Comparison of ENCODE assay signal across 9 mouse cellular contexts in the genomic region with DNA sequence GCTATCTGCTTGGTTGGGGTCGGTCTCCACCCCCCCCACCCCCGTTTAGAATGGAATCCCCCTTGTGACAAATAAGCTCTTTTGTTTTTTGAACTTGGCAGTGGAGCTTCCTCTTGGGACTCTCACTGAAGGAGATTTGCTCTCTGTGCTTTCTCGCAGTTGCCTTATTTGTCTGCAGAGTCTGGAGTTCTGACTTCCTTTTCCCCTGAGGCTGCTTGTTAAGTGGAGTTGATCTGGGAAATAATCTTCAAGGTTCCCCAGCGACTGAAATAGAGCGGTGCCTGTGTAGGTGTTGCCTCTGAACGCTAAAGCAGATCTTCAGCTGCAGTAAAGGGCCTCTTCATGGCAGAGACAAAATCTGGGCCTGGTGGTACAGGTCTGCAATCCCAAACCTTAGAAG. TPM values are rescaled to one million over a fixed set of nuclear protein-coding genes. Genes with fewer than 3 reads are reported as not detected.
DNase-seq lines count a peak whose midpoint lies in the region; ATAC-seq and TF ChIP-seq lines count a peak whose summit lies in the region.
"Had no signal": no experiment of that assay in that cellular context is flagged by ENCODE, and none has a peak within 500 bp of the region (broad histone marks: within the 10 kb centered on the region; RNA-seq: fewer than 3 reads in every experiment).

No protein-coding gene starts in this region.

- intact Hi-C loops in heart, postnatal 10 days (cut with DNase I), result no loop called here

- no peaks in the 10 kb centered on the region for H3K9me3 ChIP-seq in lung, postnatal 0 days (ENCODE audit: low read length)
- no peaks in the 10 kb centered on the region for H3K9me3 ChIP-seq in embryonic facial prominence, embryonic 11.5 days (replicated peaks; ENCODE audit: control insufficient read depth, low read length)
- H3K9me3 ChIP-seq in midbrain, postnatal 0 days (ENCODE audit: low read length), result no peaks in the 10 kb centered on the region

- DNase-seq in lung, postnatal 36 days, result peak; percentile 43
- DNase-seq in lung, postnatal 0 days (ENCODE audit: low spot score), result no peak
- DNase-seq in embryonic facial prominence, embryonic 11.5 days (ENCODE audit: low spot score), result peak; percentile 48
- peak; percentile 58 to 60 for DNase-seq in heart, postnatal 10 days
- DNase-seq in midbrain, postnatal 0 days (ENCODE audit: low spot score), result peak; percentile 35
- no peak for DNase-seq in frontal cortex, postnatal 10 days (ENCODE audit: low spot score in 2 of 2)
- DNase-seq in layer of hippocampus, postnatal 10 days (ENCODE audit: low spot score in 2 of 2), result no peak
- DNase-seq in layer of hippocampus, adult 8-10 months (ENCODE audit: low spot score in 2 of 2), result no peak
- DNase-seq: lung, postnatal 14 days had no signal

- no peak overlapping the region for H3K4me2 ChIP-seq in lung, postnatal 0 days (replicated peaks; ENCODE audit: low read depth, low read length)
- no peak overlapping the region for H3K4me2 ChIP-seq in embryonic facial prominence, embryonic 11.5 days (ENCODE audit: low read depth, low read length)
- no peak overlapping the region for H3K4me2 ChIP-seq in midbrain, postnatal 0 days (ENCODE audit: low read depth, low read length, poor library complexity, severe bottlenecking)

- no peak for TF ChIP-seq CTCF in lung, postnatal 0 days (IDR thresholded peaks at IDR 0.05)
- TF ChIP-seq CTCF in midbrain, postnatal 0 days (IDR thresholded peaks at IDR 0.05), result no peak

- H3K9ac ChIP-seq in lung, postnatal 0 days (replicated peaks; ENCODE audit: low read depth), result no peak overlapping the region
- no peak overlapping the region for H3K9ac ChIP-seq in embryonic facial prominence, embryonic 11.5 days (replicated peaks; ENCODE audit: low read length)
- no peak overlapping the region for H3K9ac ChIP-seq in midbrain, postnatal 0 days (replicated peaks; ENCODE audit: low read length, poor library complexity, severe bottlenecking)

- 13% methylated on average over 6 of the region's 6 CpGs for WGBS in lung, postnatal 0 days
- WGBS in embryonic facial prominence, embryonic 11.5 days, result 10% methylated on average over 6 of the region's 6 CpGs
- WGBS in midbrain, postnatal 0 days, result 7% methylated on average over 6 of the region's 6 CpGs

- no peak overlapping the region for H3K4me3 ChIP-seq in lung, postnatal 0 days (ENCODE audit: low read depth, low read length)
- no peak overlapping the region for H3K4me3 ChIP-seq in embryonic facial prominence, embryonic 11.5 days (ENCODE audit: low read depth, low read length)
- no peak overlapping the region for H3K4me3 ChIP-seq in midbrain, postnatal 0 days (ENCODE audit: low read depth, low read length)

- TF ChIP-seq EP300 in lung, postnatal 0 days (IDR thresholded peaks at IDR 0.05), result no peak

- no peak for ATAC-seq in lung, postnatal 0 days
- no peak for ATAC-seq in embryonic facial prominence, embryonic 11.5 days (replicated peaks; ENCODE audit: insufficient number of reproducible peaks, low FRiP score, low TSS enrichment, low read depth)
- no peak for ATAC-seq in midbrain, postnatal 0 days (ENCODE audit: low FRiP score)

- H3K27ac ChIP-seq in lung, postnatal 0 days (ENCODE audit: low read length), result no peak overlapping the region
- no peak overlapping the region for H3K27ac ChIP-seq in embryonic facial prominence, embryonic 11.5 days (replicated peaks; ENCODE audit: low read depth, low read length)
- peak overlapping the region; percentile 12; the same call in 1 of the 2 replicates for H3K27ac ChIP-seq in midbrain, postnatal 0 days (ENCODE audit: low read depth, low read length)

- H3K36me3 ChIP-seq in lung, postnatal 0 days (ENCODE audit: insufficient read depth, low read length), result no peaks in the 10 kb centered on the region
- H3K36me3 ChIP-seq in embryonic facial prominence, embryonic 11.5 days (replicated peaks; ENCODE audit: control insufficient read depth, insufficient read depth, low read depth, low read length), result no peaks in the 10 kb centered on the region
- H3K36me3 ChIP-seq in midbrain, postnatal 0 days (ENCODE audit: insufficient read depth, low read length), result no peaks in the 10 kb centered on the region

- H3K27me3 ChIP-seq in lung, postnatal 0 days (replicated peaks; ENCODE audit: insufficient read depth, low read length), result no peaks in the 10 kb centered on the region
- H3K27me3 ChIP-seq in embryonic facial prominence, embryonic 11.5 days (ENCODE audit: control insufficient read depth, insufficient read depth, low read length), result no peaks in the 10 kb centered on the region
- H3K27me3 ChIP-seq in midbrain, postnatal 0 days (ENCODE audit: insufficient read depth, low read length), result no peaks in the 10 kb centered on the region

- H3K4me1 ChIP-seq in lung, postnatal 0 days (ENCODE audit: insufficient read depth, low read depth, low read length), result peaks cover 8% of the 10 kb centered on the region; the same call in 1 of the 2 replicates
- no peaks in the 10 kb centered on the region for H3K4me1 ChIP-seq in embryonic facial prominence, embryonic 11.5 days (ENCODE audit: control insufficient read depth, insufficient read depth, low read length)
- 0 out of 2 replicates have a peak, but pooled peaks cover 7% of the 10 kb centered on the region for H3K4me1 ChIP-seq in midbrain, postnatal 0 days (ENCODE audit: insufficient read depth, low read length)

RNA-seq across cellular contexts. Expression of gene Reep3, which starts 18.4 kb away (rescaled TPM):
- 38.4 and 43.8 TPM in 2 replicates for polyA plus RNA-seq in lung, postnatal 0 days (2015; fragmentation: Nextera tagmentation; extraction: Ambion mirVana)
- 27.2 and 29.3 TPM in 2 replicates for polyA plus RNA-seq in embryonic facial prominence, embryonic 11.5 days (2014; fragmentation: Nextera tagmentation; extraction: Ambion mirVana)
- 10 to 100 TPM; 41.5 to 41.9 TPM for total RNA-seq in heart, postnatal 10 days (2021)
- 28.1 and 30.0 TPM in 2 replicates for total RNA-seq in midbrain, postnatal 0 days (2014; rRNA removed)
- polyA plus RNA-seq in midbrain, postnatal 0 days (2015; fragmentation: Nextera tagmentation; extraction: Ambion mirVana), result 26.6 and 26.7 TPM in 2 replicates
- 10 to 100 TPM; 31.6 to 33.9 TPM for total RNA-seq in layer of hippocampus, postnatal 10 days (2021)
- 10 to 100 TPM; 21.0 to 24.7 (median 22.3) TPM for total RNA-seq in layer of hippocampus, adult 8-10 months (2022)

RNA-seq across cellular contexts. Expression of gene Jmjd1c, which starts 19.2 kb away (rescaled TPM):
- 43.8 and 44.6 TPM in 2 replicates for polyA plus RNA-seq in lung, postnatal 0 days (2015; fragmentation: Nextera tagmentation; extraction: Ambion mirVana)
- 44.5 and 46.9 TPM in 2 replicates for polyA plus RNA-seq in embryonic facial prominence, embryonic 11.5 days (2014; fragmentation: Nextera tagmentation; extraction: Ambion mirVana)
- 10 to 100 TPM; 55.9 to 64.7 TPM for total RNA-seq in heart, postnatal 10 days (2021)
- 63.8 and 74.6 TPM in 2 replicates for total RNA-seq in midbrain, postnatal 0 days (2014; rRNA removed)
- polyA plus RNA-seq in midbrain, postnatal 0 days (2015; fragmentation: Nextera tagmentation; extraction: Ambion mirVana), result 33.8 and 45.1 TPM in 2 replicates
- 100 to 1,000 TPM in 1 of 2 experiments, 10 to 100 TPM in 1; 99.4 to 116 TPM for total RNA-seq in layer of hippocampus, postnatal 10 days (2021)
- total RNA-seq in layer of hippocampus, adult 8-10 months (2022), result 100 to 1,000 TPM in 2 of 4 experiments, 10 to 100 TPM in 2; 90.8 to 103 (median 98.5) TPM

Comparison
In these comparisons a context has a peak if more than half of its experiments do, and no peak if none do; other contexts are left out.
1. DNase-seq: peak in lung, postnatal 36 days (single experiment), embryonic facial prominence, embryonic 11.5 days (single experiment), heart, postnatal 10 days (2 of 2) and midbrain, postnatal 0 days (single experiment); none in lung, postnatal 0 days (single experiment), frontal cortex, postnatal 10 days (0 of 2), layer of hippocampus, postnatal 10 days (0 of 2) and layer of hippocampus, adult 8-10 months (0 of 2).